Mouse (Mus musculus) lung, postnatal 0 days (tissue): Measurements from ENCODE around the gene Nbea.

ENCODE experiments used
- CTCF ChIP-seq: IDR thresholded peaks from 2 replicates; pipeline ENCODE4 v1.5.1; 2016; ENCODE audit warnings: antibody characterized with exemption, mild to moderate bottlenecking
- EP300 ChIP-seq: IDR thresholded peaks from 2 replicates; pipeline ENCODE4 v1.6.1; 2016; ENCODE audit warnings: antibody characterized with exemption, mild to moderate bottlenecking, control low read depth

DNA sequence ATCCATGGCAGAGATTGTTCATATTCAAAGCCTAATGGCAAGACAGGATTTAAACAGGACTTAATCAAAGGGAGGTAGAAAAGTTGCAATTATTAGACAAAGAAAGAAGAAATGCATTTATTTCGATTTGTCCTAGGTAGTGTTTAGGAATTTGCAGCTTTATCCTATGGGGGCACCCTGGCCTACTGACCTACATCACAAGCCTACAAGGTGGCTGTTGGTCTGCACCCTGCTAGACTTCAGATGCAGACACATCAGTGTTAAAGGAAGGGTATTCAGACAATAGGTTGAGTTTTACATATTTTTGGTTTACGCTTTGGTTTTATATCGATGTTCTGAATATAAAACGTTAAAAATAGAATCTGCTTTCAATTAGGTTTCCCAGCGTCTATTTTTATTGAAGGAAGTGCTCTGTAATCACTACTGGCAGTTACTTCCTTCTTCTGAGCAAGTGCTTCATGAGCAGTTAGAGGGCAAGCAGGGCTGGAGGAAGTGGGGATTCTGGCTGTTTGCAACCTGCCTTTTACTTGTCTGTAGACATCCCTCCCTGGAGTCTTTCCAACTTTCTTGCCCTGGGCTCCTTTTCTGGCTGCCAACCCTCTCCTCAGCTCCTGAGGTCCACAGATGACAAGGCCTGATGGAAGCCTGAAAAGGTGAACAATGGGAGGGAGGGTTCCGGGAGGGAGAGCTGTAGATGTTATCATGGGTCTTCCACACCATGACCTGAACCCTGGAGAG is 366.7 kb downstream of the Nbea start:
- no peak for TF ChIP-seq CTCF
- no peak for TF ChIP-seq EP300
